Mouse (Mus musculus): ENCODE measurements around the gene Gpr87.

Gene Gpr87

GRCm38 (mm10) chr3:59139651-59140051 lies 55.3 kb downstream of the Gpr87 start:
- DNase-seq (ENCODE audit: low spot score in 2 of 2), result no peak

GRCm38 (mm10) chr3:59138946-59139468 lies 55.9 kb downstream of the Gpr87 start:
- DNase-seq (ENCODE audit: low spot score in 2 of 2), result no peak

GRCm38 (mm10) chr3:59135911-59136653 lies 58.8 kb downstream of the Gpr87 start:
- DNase-seq (ENCODE audit: low spot score in 2 of 2), result peak in 1 of 2 experiments; percentile 22

GRCm38 (mm10) chr3:59133189-59133588 lies 61.7 kb downstream of the Gpr87 start:
- no peak for DNase-seq (ENCODE audit: low spot score in 2 of 2)

- no peak for DNase-seq (ENCODE audit: low spot score in 2 of 2)
Observed at GRCm38 (mm10) chr3:59131966-59132365, 62.9 kb downstream of the Gpr87 start.

- no peak for DNase-seq (ENCODE audit: low spot score in 2 of 2)
Observed at GRCm38 (mm10) chr3:59131081-59131480, 63.8 kb downstream of the Gpr87 start.

- DNase-seq (ENCODE audit: low spot score in 2 of 2), result no peak
Observed at GRCm38 (mm10) chr3:59130431-59130830, 64.5 kb downstream of the Gpr87 start.

GRCm38 (mm10) chr3:59129547-59129946 lies 65.4 kb downstream of the Gpr87 start:
- DNase-seq (ENCODE audit: low spot score in 2 of 2), result no peak

Data from frontal cortex, postnatal 36 days (tissue).